Comparison of ENCODE assay signal across 34 mouse cellular contexts in genomic region chr3:138068103-138068502, GRCm38 (mm10). TPM values are rescaled to one million over a fixed set of nuclear protein-coding genes. Genes with fewer than 3 reads are reported as not detected.
A peak's percentile ranks its signal among the peaks of the same experiment; 100 is the strongest.
DNase-seq lines count a peak whose midpoint lies in the region; ATAC-seq and TF ChIP-seq lines count a peak whose summit lies in the region.
"Had no signal": no experiment of that assay in that cellular context is flagged by ENCODE, and none has a peak within 500 bp of the region (broad histone marks: within the 10 kb centered on the region; RNA-seq: fewer than 3 reads in every experiment).

No protein-coding gene starts in this region.

- DNase-seq in heart, adult 2 months, result peak; percentile 33 to 37
- no peak for DNase-seq in heart, adult 9 months (ENCODE audit: low spot score in 2 of 2)
- no peak for DNase-seq in heart, postnatal 0 days (ENCODE audit: low spot score)
- DNase-seq: adrenal gland, postnatal 10 days; B cell, adult 2 months; cerebellum, adult 11-12 months; cerebellum, adult 9-11 months; embryo, embryonic 11 days; kidney, adult 9 months; kidney, postnatal 14 days; layer of hippocampus, adult 9-11 months; right cerebral cortex, postnatal 4 days; thymus, adult 18-20 months; thymus, postnatal 25 days had no signal

- ATAC-seq in heart, embryonic 12.5 days (ENCODE audit: insufficient number of reproducible peaks, low FRiP score), result no peak
- no peak for ATAC-seq in heart, postnatal 0 days (ENCODE audit: insufficient read depth, low read depth)
- ATAC-seq in granulocyte monocyte progenitor cell, adult 5-6 weeks (replicated peaks; ENCODE audit: poor library complexity, severe bottlenecking), result no peak
- no peak for ATAC-seq in hindbrain, embryonic 16.5 days
- ATAC-seq: forebrain, embryonic 15.5 days; intestine, postnatal 0 days had no signal

- peak overlapping the region; percentile 82 for H3ac ChIP-seq in C2C12 (ENCODE audit: control insufficient read depth, insufficient read length, low read depth)

- H3K27ac ChIP-seq in heart, adult 2 months, result peak overlapping the region; percentile 91
- peak overlapping the region; percentile 76; the same call in 1 of the 2 replicates for H3K27ac ChIP-seq in heart, embryonic 12.5 days (ENCODE audit: poor library complexity, severe bottlenecking)
- H3K27ac ChIP-seq in heart, postnatal 0 days (ENCODE audit: low read depth), result peak overlapping the region; percentile 95
- no peak overlapping the region for H3K27ac ChIP-seq in hindbrain, embryonic 16.5 days (ENCODE audit: low read depth, low read length)
- H3K27ac ChIP-seq: embryonic facial prominence, embryonic 12.5 days; forebrain, embryonic 15.5 days; hindbrain, embryonic 13.5 days; lung, embryonic 15.5 days; midbrain, embryonic 10.5 days; neural tube, embryonic 13.5 days; stomach, postnatal 0 days had no signal

- peaks cover 6% of the 10 kb centered on the region for H3K4me1 ChIP-seq in heart, adult 2 months (ENCODE audit: control insufficient read depth, insufficient read depth, low read length)
- H3K4me1 ChIP-seq in heart, embryonic 12.5 days (replicated peaks), result peaks cover 66% of the 10 kb centered on the region
- peaks cover 13% of the 10 kb centered on the region for H3K4me1 ChIP-seq in heart, postnatal 0 days (ENCODE audit: control insufficient read depth, insufficient read depth)
- peaks cover 15% of the 10 kb centered on the region for H3K4me1 ChIP-seq in hindbrain, embryonic 16.5 days (ENCODE audit: control insufficient read depth, insufficient read depth, low read depth, low read length)

- no peaks in the 10 kb centered on the region for H3K9me3 ChIP-seq in heart, embryonic 12.5 days (replicated peaks)
- H3K9me3 ChIP-seq in heart, postnatal 0 days (replicated peaks; ENCODE audit: control insufficient read depth, low read length), result no peaks in the 10 kb centered on the region
- no peaks in the 10 kb centered on the region for H3K9me3 ChIP-seq in hindbrain, embryonic 16.5 days (ENCODE audit: control insufficient read depth, low read length)
- H3K9me3 ChIP-seq: embryonic facial prominence, embryonic 12.5 days; forebrain, embryonic 15.5 days; hindbrain, embryonic 13.5 days; lung, embryonic 15.5 days; midbrain, embryonic 10.5 days; neural tube, embryonic 13.5 days had no signal

- TF ChIP-seq CTCF in heart, adult 2 months (IDR thresholded peaks at IDR 0.05), result no peak
- TF ChIP-seq CTCF in C2C12 (IDR thresholded peaks at IDR 0.05; ENCODE audit: control insufficient read depth, insufficient read depth, insufficient read length), result no peak
- TF ChIP-seq CTCF in heart, postnatal 0 days (IDR thresholded peaks at IDR 0.05; ENCODE audit: low read depth), result no peak

- H3K36me3 ChIP-seq in heart, adult 2 months (ENCODE audit: control insufficient read depth, insufficient read depth, low read length), result no peaks in the 10 kb centered on the region
- peaks cover 28% of the 10 kb centered on the region for H3K36me3 ChIP-seq in C2C12 (ENCODE audit: control insufficient read depth, insufficient read depth)
- no peaks in the 10 kb centered on the region for H3K36me3 ChIP-seq in heart, embryonic 12.5 days
- no peaks in the 10 kb centered on the region for H3K36me3 ChIP-seq in heart, postnatal 0 days (replicated peaks; ENCODE audit: control insufficient read depth, insufficient read depth, low read length)
- no peaks in the 10 kb centered on the region for H3K36me3 ChIP-seq in hindbrain, embryonic 16.5 days (ENCODE audit: control insufficient read depth, insufficient read depth, low read length)
- H3K36me3 ChIP-seq: embryonic facial prominence, embryonic 12.5 days; forebrain, embryonic 15.5 days; hindbrain, embryonic 13.5 days; lung, embryonic 15.5 days; midbrain, embryonic 10.5 days; neural tube, embryonic 13.5 days had no signal

- H3K9ac ChIP-seq in heart, adult 2 months (ENCODE audit: low read depth, low read length), result peak overlapping the region; percentile 85
- peak overlapping the region; percentile 66 for H3K9ac ChIP-seq in heart, embryonic 12.5 days
- H3K9ac ChIP-seq in heart, postnatal 0 days (replicated peaks; ENCODE audit: low read depth, low read length), result peak overlapping the region; percentile 58
- H3K9ac ChIP-seq in hindbrain, embryonic 16.5 days (ENCODE audit: low read depth, low read length), result no peak overlapping the region
- H3K9ac ChIP-seq: embryonic facial prominence, embryonic 12.5 days; forebrain, embryonic 15.5 days; hindbrain, embryonic 13.5 days; lung, embryonic 15.5 days; neural tube, embryonic 13.5 days had no signal

- H3K4me2 ChIP-seq in heart, embryonic 12.5 days, result peak overlapping the region; percentile 68
- H3K4me2 ChIP-seq in heart, postnatal 0 days (ENCODE audit: low read depth, low read length), result peak overlapping the region; percentile 71
- no peak overlapping the region for H3K4me2 ChIP-seq in hindbrain, embryonic 16.5 days (ENCODE audit: low read length)
- H3K4me2 ChIP-seq: embryonic facial prominence, embryonic 12.5 days; forebrain, embryonic 15.5 days; hindbrain, embryonic 13.5 days; liver, embryonic 11.5 days; lung, embryonic 15.5 days; neural tube, embryonic 13.5 days had no signal

- H3K27me3 ChIP-seq in heart, adult 2 months (ENCODE audit: control insufficient read depth, insufficient read depth, low read length), result no peaks in the 10 kb centered on the region
- no peaks in the 10 kb centered on the region for H3K27me3 ChIP-seq in C2C12 (ENCODE audit: control insufficient read depth, insufficient read depth, insufficient read length)
- no peaks in the 10 kb centered on the region for H3K27me3 ChIP-seq in heart, embryonic 12.5 days (replicated peaks)
- H3K27me3 ChIP-seq in heart, postnatal 0 days (ENCODE audit: control insufficient read depth, insufficient read depth, low read length), result no peaks in the 10 kb centered on the region
- no peaks in the 10 kb centered on the region for H3K27me3 ChIP-seq in hindbrain, embryonic 16.5 days (replicated peaks; ENCODE audit: control insufficient read depth, insufficient read depth, low read length)
- H3K27me3 ChIP-seq: embryonic facial prominence, embryonic 12.5 days; forebrain, embryonic 15.5 days; lung, embryonic 15.5 days; neural tube, embryonic 13.5 days had no signal

- H3K79me2 ChIP-seq in heart, adult 2 months (replicated peaks; ENCODE audit: control insufficient read depth, insufficient read depth, low read length), result no peaks in the 10 kb centered on the region; the same call in 1 of the 2 replicates
- H3K79me2 ChIP-seq in C2C12 (ENCODE audit: control insufficient read depth, insufficient read depth), result peaks cover 85% of the 10 kb centered on the region

- intact Hi-C loops in heart, adult 2 months (cut with DNase I), result loop anchor here (5.0 kb wide), 1 partner anchor 76 kb away; no protein-coding TSS in a partner anchor

- peaks cover 75% of the 10 kb centered on the region for H3K79me3 ChIP-seq in C2C12 (ENCODE audit: low read depth)

- H3K4me3 ChIP-seq in heart, adult 2 months, result peak overlapping the region; percentile 53
- H3K4me3 ChIP-seq in C2C12 (ENCODE audit: insufficient read depth, poor library complexity, severe bottlenecking), result peak overlapping the region; percentile 51
- peak overlapping the region; percentile 44 for H3K4me3 ChIP-seq in heart, embryonic 12.5 days
- peak overlapping the region; percentile 48 for H3K4me3 ChIP-seq in heart, postnatal 0 days (ENCODE audit: low read depth, low read length)
- H3K4me3 ChIP-seq in hindbrain, embryonic 16.5 days (ENCODE audit: low read length), result no peak overlapping the region
- H3K4me3 ChIP-seq: embryonic facial prominence, embryonic 12.5 days; forebrain, embryonic 15.5 days; hindbrain, embryonic 13.5 days; lung, embryonic 15.5 days; midbrain, embryonic 10.5 days; neural tube, embryonic 13.5 days had no signal

- 67% methylated on average over 12 of the region's 12 CpGs for WGBS in heart, adult 2 months
- 87% methylated on average over 12 of the region's 12 CpGs for WGBS in heart, embryonic 12.5 days
- 54% methylated on average over 12 of the region's 12 CpGs for WGBS in heart, postnatal 0 days
- 94% methylated on average over 12 of the region's 12 CpGs for whole genome bisulfite sequencing in hindbrain, embryonic 16.5 days

- TF ChIP-seq EP300 in heart, adult 2 months (IDR thresholded peaks at IDR 0.05; ENCODE audit: insufficient read depth, low read depth, low read length), result 0 out of 2 replicates have a peak, but pooled peaks have one; percentile 42
- no peak for TF ChIP-seq EP300 in heart, postnatal 0 days (IDR thresholded peaks at IDR 0.05; ENCODE audit: low read depth)

- 0 out of 2 replicates have a peak, but pooled peaks have one; percentile 28 for TF ChIP-seq POLR2A in heart, adult 2 months (IDR thresholded peaks at IDR 0.05; ENCODE audit: insufficient read depth, low read depth, low read length)

TF ChIP-seq in C2C12, 6 proteins besides CTCF, POLR2A, EP300 and RAD21:
- TF ChIP-seq USF1 (IDR thresholded peaks at IDR 0.05; ENCODE audit: low read depth) (no peak), FOSL1 (IDR thresholded peaks at IDR 0.05; ENCODE audit: insufficient read depth, low read length, poor library complexity, severe bottlenecking) (no peak), MYOG (IDR thresholded peaks at IDR 0.05; ENCODE audit: control insufficient read depth, extremely low read depth, insufficient read length) (no peak)

RNA-seq across cellular contexts. Expression of gene Gm5105, which starts 0.9 kb away (rescaled TPM):
- total RNA-seq in heart, adult 2 months (2021), result 1 to 10 TPM in 1 of 2 experiments, under 1 TPM in 1; 0.77 to 1.4 TPM
- polyA plus RNA-seq in heart, adult 2 months (2012; rRNA removed), result 1.4 and 2.0 TPM in 2 replicates
- polyA plus RNA-seq in C2C12 (2012; fragmentation: generic; extraction: Trizol), result 0.16 TPM
- polyA plus RNA-seq in heart, embryonic 12.5 days (2016; fragmentation: Nextera tagmentation; extraction: Ambion mirVana), result 0.27 and 0.73 TPM in 2 replicates
- 0.11 and 1.4 TPM in 2 replicates for total RNA-seq in heart, postnatal 0 days (2014; rRNA removed; ENCODE audit: low replicate concordance)
- polyA plus RNA-seq in heart, postnatal 0 days (2015; fragmentation: Nextera tagmentation; extraction: Ambion mirVana), result 0.41 and 0.64 TPM in 2 replicates
- total RNA-seq in granulocyte monocyte progenitor cell, adult 5-6 weeks (2014; fragmentation: Nextera tagmentation), result not detected in 2 replicates
- total RNA-seq in granulocyte monocyte progenitor cell, adult 5-6 weeks (2017), result not detected in 2 replicates
- polyA plus RNA-seq in hindbrain, embryonic 16.5 days (2015; fragmentation: Nextera tagmentation; extraction: Ambion mirVana), result 0.10 and 0.20 TPM in 2 replicates
- total RNA-seq: ES-E14; left cerebral cortex, postnatal 10 days; megakaryocyte progenitor cell, adult 5-6 weeks; midbrain, postnatal 0 days had no signal
- polyA plus RNA-seq: embryonic facial prominence, embryonic 12.5 days; intestine, postnatal 0 days; limb, embryonic 11.5 days; liver, embryonic 11.5 days; liver, embryonic 16.5 days; midbrain, embryonic 10.5 days; spleen, adult 2 months; stomach, postnatal 0 days had no signal

RNA-seq across cellular contexts. Expression of gene 1110002E22Rik, which starts 3.3 kb away (rescaled TPM):
- 10 to 100 TPM; 48.1 to 48.8 TPM for total RNA-seq in heart, adult 2 months (2021)
- polyA plus RNA-seq in heart, adult 2 months (2012; rRNA removed), result 14.7 and 22.9 TPM in 2 replicates
- polyA plus RNA-seq in C2C12 (2012; fragmentation: generic; extraction: Trizol), result 6.5 TPM
- 12.1 and 12.4 TPM in 2 replicates for polyA plus RNA-seq in heart, embryonic 12.5 days (2016; fragmentation: Nextera tagmentation; extraction: Ambion mirVana)
- total RNA-seq in heart, postnatal 0 days (2014; rRNA removed; ENCODE audit: low replicate concordance), result 30.8 and 32.5 TPM in 2 replicates
- 12.2 and 13.3 TPM in 2 replicates for polyA plus RNA-seq in heart, postnatal 0 days (2015; fragmentation: Nextera tagmentation; extraction: Ambion mirVana)
- total RNA-seq in granulocyte monocyte progenitor cell, adult 5-6 weeks (2014; fragmentation: Nextera tagmentation), result not detected in 2 replicates
- not detected in 2 replicates for total RNA-seq in granulocyte monocyte progenitor cell, adult 5-6 weeks (2017)
- polyA plus RNA-seq in hindbrain, embryonic 16.5 days (2015; fragmentation: Nextera tagmentation; extraction: Ambion mirVana), result 0.06 and 0.40 TPM in 2 replicates
- total RNA-seq: megakaryocyte progenitor cell, adult 5-6 weeks had no signal

Comparison
In these comparisons a context has a peak if more than half of its experiments do, and no peak if none do; other contexts are left out.
1. DNase-seq: peak in heart, adult 2 months (2 of 2); none in heart, adult 9 months (0 of 2) and heart, postnatal 0 days (single experiment).